Mouse (Mus musculus) brain, adult 2 months (tissue): ENCODE data around the gene Rwdd2b.

Source experiments
- DNase-seq: peaks from one replicate; pipeline ENCODE4 v3.0.0; 2011; ENCODE audit warnings: low read depth, low spot score

Rwdd2b gene

DNA sequence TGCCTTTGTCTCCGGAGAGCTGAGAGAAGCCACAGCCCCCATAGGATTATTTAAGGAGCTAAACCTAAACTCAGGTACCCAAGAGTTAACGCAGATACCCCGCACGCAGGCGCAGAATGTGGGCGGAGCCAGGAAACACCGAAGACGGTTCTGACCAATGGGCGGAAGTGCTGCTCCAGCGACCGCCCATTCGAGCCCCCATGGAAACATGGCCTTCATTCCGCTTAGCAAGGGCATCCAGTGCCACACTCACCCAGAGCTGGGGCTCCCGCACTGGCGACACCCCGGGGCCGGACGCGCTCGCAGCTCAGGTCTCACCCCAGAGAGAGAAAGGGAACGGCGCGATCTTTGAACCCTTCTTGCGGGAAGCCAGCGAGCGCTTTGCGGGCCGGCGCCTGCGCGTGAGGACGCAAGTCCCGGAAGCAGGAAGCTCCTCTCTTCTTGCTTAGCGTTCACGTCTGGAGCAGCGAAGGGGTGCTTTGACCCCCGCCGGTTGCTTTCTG lies at the start of gene Rwdd2b:
Rwdd2b (minus strand) TSS at position 390 of the 503 bp plus-strand sequence.
- peak; percentile 97 for DNase-seq

DNA sequence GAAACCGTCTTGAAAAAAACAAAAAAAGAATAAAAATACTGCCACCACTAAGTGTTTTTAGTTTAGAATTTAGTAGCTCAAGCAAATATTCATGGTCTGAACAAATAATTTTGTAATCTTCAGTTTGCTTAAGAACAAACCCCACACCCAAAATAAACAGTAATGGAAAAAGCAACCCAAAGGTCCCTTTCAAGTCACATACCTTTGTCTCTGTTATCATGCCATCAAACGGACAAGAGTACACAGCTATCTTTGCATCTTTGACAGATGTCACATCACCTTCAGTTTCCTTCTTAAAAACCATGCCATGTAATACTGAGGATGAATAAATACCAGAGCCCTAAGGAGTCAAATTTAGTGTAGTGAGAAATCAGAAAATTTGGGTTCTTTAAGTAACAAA lies 48.2 kb upstream of the Rwdd2b start:
- no peak for DNase-seq

DNA sequence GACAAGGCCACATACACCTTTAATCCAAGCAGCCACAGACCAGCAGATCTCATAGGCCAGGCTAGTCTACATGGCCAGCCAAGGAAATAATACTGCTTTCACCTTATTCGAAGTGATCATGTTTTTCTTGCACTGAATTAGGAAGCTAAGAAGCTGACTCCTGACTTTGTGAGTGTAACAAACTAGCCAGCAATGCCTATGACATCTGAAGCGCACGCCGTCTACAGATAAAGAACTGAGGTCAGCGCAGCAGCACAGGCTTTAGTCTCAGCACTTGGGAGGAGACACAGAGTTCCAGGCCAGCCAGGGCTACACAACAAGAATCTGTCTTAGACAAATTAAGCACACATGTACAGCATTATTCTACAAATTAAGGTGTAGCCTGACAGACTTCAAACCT lies 46.4 kb upstream of the Rwdd2b start:
- DNase-seq = no peak

DNA sequence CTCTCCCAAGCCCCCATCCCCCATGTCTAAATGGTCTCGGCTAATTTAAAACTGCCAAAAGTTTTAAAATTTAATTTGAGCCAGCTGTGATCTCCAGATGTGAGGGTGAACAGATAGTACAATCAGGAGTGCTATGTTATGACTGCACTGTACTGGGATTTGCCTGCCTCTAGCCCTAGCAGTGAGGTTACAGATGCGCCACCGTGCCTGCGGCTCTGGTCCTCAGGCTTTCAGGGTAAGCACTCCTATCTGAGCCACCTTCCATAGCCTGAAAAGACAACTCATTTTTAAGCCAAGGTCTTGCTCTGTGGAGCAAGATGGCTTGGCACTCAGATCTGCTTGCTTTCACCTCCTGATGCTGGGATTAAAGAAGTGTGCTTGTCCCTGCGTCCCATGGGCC lies 44.0 kb upstream of the Rwdd2b start:
- DNase-seq = no peak

DNA sequence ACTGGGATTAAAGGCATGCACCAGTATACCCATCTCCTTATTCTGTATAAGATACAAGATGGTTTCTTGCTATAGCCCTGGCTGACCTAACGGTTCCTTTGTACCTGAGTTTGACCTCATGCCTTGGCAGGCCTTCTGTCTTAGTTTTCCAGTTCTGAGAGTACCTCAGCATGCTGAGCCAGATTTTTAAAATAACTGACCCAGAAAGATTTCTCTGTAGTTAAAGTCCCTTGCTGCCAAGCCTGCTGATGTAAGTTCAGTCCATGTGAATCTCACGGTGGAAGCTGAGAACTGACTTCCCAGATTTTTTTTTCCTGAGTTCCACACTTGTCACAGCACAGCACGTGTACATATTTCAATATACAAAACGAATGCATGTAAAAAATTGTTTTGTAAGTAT lies 30.2 kb upstream of the Rwdd2b start:
- DNase-seq = peak; percentile 49

DNA sequence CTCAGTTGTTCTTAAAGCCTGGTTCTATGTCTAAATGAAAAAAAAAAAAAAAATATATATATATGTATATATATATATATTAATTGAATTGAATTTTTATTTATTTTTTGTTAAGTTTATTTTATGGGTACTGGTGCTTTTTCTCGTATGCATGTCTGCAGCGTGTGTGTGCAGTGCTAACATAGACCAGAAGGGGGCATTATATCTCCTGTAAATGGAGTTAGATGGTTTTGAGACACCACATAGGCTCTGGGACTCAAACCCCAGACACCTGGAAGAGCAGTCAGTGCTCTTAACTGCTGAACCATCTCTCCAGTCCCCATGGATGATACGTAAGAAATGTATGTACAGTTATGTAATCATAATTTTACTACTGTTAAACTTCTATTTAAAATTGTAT lies 18.4 kb upstream of the Rwdd2b start:
- DNase-seq = no peak

DNA sequence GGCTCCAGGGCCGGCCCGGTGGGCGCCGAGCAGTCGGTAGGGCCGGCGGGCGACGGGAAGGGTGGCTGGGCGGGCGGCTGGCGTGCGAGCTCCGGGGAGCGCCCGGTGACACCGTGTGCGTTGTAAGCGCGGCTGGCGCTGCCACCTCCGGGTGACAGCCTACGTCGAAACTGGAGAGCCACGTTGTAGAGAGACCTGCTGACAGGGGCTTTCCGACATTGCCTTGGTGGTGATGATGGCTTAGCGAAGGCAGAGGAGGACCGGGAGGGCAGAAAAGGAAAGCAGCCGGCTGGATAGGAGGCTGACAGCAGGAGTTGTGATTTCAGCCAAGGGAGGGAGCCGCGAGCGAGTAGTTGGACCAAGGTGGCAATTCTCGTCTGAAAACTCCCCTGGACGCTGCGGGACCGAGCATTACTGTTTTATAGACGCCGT lies 14.8 kb upstream of the Rwdd2b start:
- DNase-seq = peak; percentile 69

DNA sequence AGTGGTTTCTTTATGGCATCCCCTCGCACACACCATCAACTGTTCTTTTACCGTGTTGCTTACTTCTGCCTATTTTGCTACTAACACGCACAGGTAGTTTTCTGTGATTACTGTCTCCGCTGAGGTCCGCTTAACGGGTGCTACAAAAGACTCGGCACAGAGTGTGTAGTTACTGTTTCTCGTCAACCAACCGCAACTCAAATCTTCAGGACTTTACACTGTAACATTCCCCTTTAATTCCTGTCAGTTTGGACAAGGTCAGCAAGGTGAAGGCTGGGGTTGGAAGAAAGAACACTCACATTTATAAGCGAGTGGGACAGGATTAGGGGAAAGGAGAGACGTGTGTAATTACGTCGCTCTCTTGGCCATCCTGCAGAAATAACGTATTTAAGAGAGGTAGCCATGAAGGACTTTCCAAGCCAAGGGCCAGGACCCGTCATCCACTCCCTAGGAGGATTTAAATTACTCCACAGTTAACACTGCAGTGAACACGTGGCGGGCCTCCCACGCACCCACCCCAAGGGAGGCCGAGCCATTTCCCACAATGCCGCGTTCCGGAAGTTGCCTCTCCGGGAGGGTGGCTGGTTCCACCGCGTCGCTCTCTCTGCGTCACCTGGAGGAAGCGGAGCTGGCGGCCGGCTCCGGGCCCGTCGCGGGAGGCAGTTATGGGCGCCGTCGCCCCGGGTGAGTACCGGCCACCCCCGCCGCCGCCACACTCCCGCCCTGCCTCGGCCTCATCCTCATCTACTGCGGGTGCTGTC lies 14.2 kb upstream of the Rwdd2b start, which contains the start of gene Usp16:
Usp16 (plus strand) TSS at position 285 of the 761 bp plus-strand sequence.
- peak; percentile 99 for DNase-seq

DNA sequence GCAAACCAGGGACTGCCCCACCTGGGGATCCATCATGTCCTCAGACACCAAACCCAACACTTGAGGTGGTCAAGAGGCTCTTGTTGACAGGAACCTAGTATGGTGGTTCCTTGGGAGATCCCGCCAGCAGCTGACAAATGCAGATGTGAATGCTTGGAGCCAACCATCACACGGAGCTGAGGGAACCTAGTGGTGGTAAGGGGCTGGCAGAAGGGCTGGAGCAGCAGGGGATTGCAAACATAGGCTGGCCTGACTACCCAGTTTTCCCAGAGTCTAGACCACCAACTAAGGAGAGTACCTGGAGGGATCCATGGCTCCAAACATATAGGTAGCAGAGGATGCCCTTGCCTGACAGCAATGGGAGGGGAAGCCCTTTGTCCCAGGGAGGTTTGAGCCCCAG lies 12.9 kb upstream of the Rwdd2b start:
- DNase-seq = no peak

DNA sequence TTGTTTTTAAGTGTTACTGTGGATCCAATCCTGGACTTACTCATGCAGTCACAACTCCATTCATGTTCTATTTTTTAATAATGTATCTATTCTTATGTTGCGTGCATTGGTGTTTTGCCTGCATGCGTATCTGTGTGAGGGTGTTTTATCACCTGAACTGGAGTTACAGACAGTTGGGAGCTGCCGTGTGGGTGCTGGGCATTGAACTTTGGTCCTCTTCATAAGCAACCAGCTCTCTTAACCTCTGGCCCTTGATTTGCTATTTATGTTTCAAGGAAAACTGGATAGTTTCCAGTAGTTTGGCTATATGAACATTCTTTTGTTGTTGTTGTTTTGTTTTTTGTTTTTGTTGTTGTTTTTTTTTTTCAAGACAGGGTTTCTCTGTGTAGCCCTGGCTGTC lies 5.2 kb upstream of the Rwdd2b start:
- no peak for DNase-seq

DNA sequence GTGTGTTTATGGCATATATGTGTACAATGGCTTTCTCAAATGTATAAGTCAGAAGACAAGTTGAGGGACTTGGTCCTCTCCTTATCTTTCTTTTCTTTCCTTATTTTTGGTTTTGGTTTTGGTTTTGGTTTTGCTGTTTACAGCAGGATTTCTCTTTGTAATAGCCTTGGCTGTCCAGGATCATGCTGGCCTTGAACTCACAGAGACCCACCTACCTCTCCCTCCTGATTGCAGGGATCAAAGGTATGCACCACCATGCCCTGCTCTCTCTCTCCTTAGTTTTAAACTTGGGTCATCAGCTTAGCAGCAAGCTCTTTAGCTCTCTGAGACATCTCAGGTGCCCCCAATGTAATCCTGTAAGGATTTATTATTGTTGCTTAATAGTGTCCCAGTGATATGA lies 4.7 kb upstream of the Rwdd2b start:
- no peak for DNase-seq

DNA sequence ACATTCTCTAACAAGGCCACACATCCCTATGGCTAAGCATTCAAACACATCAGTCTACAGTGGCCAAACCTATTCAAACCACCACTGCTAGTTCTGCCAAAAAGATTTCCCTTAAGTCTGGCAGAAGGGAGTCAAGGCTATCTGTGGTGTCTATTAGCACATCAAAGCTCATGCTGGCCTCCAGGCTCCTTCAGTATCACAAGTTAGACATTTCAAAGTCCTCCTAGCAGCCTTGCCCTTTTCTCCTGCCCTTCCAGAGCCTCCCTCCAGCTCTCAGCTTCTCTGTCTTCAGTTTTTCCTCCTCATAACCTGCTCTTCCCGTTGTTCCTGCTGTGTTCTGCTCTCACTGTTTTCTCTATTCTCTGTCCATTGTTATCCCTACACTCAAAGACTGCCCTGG lies 3.7 kb upstream of the Rwdd2b start:
- no peak for DNase-seq

DNA sequence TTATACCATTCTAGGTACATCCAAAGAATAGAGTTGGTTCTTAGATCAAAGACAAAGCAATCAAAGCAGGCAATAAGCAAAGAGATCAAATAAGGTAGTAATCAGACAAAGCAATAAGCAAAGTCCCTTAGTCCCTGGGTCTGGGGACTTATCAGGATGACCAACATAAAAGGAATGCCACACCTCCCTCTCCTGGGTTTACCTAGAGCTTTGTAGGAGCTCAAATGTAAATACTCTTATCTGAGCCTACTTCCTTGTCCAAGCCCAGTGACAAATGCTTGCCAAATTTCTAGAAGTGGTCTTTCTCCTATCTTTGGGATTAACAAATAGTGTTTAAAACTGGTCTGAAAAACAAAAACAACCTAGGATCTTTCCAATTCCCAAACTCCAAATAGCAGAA lies 2.9 kb upstream of the Rwdd2b start:
- no peak for DNase-seq

DNA sequence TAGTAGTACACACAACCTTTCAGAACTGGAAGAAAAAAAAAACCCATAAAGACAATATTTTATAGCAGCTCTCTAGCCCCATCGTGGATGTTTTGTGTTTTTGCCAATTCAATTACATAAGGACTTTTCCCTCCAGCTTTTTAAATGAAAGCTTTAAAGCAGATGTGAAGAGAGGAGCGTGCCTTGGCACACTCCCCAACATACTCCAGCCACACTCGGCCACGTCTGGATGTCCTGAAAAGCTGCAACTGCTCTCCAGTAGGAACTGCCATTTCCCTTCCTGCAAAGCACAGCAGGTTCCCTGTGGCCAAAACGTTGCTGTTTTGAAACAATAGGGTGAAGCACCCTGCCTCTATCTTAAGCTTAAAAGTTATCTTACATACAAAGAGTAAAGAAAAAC lies 1.9 kb upstream of the Rwdd2b start:
- DNase-seq = no peak

DNA sequence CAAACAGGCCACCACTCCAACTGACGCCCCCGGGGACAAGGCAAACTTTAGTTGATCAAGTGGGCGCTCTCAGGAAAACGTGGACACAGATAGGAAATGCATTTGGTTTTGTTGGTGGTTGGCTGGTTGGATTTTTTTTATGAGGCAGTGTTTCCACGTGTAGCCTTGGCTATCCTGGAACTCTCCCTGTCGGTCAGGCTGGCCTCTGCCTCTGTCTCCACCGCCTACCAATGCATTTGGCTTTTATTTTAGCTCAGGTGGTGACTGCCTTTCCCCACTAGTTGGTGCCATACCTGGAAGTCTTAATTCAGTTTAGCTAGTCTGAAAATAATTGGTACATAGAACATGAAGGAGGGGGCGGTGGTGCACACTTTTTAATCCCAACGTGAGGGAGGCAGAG lies 716 bp upstream of the Rwdd2b start:
- peak; percentile 66 for DNase-seq

DNA sequence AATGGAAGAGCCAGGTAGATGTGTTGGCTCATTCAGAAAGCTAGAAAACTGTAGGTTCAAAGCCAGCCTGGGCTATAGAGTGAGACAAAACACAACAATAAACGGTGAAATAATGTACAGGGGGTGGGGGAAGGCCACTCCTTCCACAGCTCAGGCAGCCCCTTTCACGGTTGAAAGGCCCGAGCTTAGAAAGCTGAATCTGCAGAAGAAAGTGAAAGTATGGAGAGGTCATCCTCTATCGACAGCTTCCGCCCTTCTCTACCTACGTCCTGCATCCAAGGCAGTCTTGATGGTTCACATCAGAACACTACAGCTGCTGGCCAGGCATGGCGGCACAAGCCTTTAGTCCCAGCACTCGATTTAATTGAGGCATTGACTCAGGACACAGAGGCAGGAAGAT lies 1.7 kb downstream of the Rwdd2b start:
- DNase-seq = no peak

DNA sequence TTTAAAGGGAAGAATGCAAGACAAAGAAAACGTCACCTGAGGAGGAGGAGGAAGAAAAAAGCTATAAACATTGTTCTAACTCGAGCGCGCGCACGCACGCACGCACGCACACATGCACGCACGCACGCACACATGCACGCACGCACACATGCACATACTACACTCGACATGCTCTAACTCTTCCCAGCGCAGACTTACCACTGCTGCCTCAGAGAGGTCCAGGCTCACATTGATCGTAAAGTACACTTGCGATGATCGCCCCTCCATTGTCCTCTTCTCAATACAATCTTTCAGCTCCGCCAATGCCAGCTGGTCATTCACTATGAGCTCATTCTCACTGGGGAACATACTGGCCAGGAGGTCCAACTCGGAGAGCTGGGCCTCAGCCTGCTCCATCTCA lies 3.3 kb downstream of the Rwdd2b start:
- no peak for DNase-seq

DNA sequence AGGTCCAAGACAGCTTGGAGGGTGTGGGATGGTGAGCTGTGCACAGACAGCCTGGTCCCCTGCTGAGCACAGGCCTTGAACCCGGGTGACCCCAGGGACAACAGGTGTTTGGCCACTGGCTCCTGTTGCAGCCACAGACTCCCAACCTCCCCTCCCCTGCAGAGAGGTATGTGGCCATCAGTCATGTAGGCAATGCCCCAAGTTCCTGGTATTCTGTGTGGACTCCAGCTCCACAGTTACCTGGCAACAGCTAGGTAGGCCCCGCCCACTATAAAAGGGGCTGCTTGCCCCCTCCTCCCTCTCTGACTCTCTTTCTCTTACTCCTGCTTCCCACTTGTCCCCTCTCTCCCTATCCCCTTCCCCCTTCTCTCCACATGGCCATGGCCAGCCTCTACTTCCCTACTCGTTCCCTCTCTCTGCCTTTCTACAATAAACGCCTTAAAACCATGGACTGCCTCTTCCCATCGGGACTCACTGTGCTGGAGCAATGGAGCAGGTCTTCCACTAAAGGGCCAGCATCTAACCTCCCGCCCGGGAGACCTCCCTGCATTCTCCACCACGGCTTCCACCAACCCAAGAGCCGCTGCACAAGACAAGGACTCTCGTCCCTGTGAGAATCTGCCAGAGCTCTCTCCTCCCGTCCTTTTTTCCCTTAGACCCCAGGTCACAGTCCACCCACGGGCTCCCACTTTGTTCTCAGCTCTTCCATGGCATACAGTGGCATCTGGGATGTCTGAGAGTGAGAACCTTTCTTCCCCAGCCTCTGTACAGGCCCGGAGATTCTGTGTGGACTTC lies 4.8 kb downstream of the Rwdd2b start:
- no peak for DNase-seq

DNA sequence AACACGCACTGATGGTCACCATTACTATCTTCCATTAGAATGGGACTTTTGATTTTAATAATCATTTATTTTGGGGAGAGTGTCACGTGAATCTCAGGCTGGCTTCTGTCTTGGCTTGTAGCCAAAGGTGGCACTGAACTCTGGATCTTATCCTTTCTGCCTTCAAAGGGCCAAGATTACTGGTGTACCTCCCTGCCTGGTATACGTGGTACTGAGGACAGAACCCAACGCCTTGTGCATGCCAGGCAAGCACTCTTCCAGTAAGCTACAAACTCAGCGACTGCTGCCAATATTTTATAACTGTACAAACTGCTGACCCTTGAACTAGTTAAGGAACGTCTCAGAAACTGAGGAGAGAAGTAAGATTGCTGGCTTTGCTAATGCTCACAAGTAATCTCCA lies 5.4 kb downstream of the Rwdd2b start:
- no peak for DNase-seq

DNA sequence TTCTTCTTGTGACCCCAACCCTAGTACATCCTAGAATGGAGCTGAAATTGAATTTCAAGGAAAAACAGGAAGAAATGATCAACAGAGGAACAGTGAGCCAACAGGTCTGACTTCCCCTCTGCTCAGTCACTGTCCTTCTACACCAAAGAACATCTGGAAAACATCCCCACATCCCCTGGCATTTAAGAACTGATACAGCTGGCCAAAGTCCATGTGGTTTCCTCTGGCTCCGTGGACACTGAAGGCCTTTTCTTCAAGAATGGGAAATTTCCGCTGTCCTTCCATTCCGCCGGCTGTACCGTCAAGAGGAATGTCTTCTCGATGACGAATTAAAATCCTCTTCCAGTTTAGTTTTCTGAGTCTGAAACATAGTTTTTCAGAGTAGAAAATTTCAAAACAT lies 6.1 kb downstream of the Rwdd2b start:
- DNase-seq = no peak

DNA sequence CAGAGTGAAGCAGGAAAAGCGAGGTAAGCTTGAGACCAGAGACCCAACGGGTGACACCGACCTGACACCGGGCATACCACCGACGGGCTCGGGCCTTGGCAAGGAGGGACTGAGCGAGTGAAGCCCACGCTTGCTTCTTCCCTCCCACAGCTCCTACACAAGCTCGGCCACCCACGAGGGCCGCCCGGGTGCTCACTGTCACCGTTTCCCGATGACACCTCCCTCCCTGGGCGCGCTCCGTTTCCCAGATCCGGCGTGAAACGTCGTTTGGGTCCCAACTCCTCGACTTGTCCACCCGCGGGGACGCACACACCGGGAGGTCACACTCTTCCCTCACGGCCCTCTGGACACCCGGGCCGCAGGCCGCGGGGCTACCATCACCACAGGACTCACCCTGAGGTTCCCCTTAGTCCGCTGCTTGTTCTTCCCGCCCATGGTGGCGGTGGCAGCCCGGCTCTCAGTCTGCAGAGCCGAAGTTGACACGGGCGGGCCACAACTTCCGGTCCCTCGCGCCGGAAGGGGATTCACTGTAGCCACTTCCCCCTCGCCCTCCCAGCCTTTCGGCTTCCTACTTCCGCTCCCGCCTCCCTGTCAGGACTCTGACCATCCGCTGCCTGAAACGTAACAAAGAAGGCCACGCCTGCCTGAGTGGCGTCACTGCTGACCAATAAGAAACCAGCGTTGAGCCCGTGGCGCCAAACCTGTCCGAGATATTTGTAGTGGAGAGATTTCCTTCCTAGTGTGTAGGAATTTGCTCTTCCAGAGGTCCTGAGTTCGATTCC lies 8.1 kb downstream of the Rwdd2b start, which contains the start of gene Ltn1:
Ltn1 (minus strand) TSS at position 580 of the 782 bp plus-strand sequence.
- peak; percentile 100 for DNase-seq

DNA sequence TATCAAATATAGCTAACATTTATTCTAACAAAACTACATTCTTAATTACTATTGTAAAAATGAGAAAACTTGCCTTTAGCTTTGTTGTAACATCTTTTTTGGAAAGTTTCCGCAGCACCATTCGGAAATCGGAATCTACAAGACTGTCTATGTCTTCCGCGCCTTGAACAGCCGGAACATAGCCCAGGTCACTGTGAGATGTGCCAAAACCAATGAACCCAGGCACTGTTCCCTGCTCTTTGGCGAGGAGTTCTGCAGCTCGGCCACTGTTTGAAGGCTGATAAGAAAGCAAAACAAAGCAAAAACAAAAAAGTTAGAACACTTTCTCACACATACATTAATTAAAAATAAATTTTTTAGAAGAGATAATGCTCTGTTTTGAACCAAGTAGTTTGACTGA lies 12.9 kb downstream of the Rwdd2b start:
- DNase-seq = no peak
